Mouse (Mus musculus) stomach, postnatal 0 days (tissue): ENCODE measurements at regions not wholly inside any gene's neighbourhood (a gene's known extent, or its start where the extent isn't known, plus 50 kb on each side); places are given as distances from the start of the nearest gene placed in this dataset.

Experiments used
- ATAC-seq: fragments of 200-750 bp; cut with Nextera tagmentation; 2 replicates; pipeline ENCODE4 v1.8.0; 2017; ENCODE audit not compliant: low FRiP score, low TSS enrichment
- DNase-seq: peaks from one replicate; pipeline ENCODE4 v3.0.0-alpha.2; 2016; ENCODE audit warnings: low spot score
- H3K27ac ChIP-seq: fragments of 300-500 bp; sonication (generic); replicated peaks from 2 replicates; pipeline ENCODE4 v1.5.1; 2014; ENCODE audit warnings: mild to moderate bottlenecking, control low read depth
- H3K27me3 ChIP-seq: fragments of 300-500 bp; sonication (generic); 2 replicates; pipeline ENCODE4 v1.6.1; 2014; ENCODE audit warnings: low read length; ENCODE audit not compliant: control insufficient read depth, insufficient read depth
- H3K36me3 ChIP-seq: fragments of 300-500 bp; sonication (generic); 2 replicates; pipeline ENCODE4 v1.6.1; 2014; ENCODE audit warnings: low read length, mixed read lengths; ENCODE audit not compliant: control insufficient read depth, insufficient read depth
- H3K4me1 ChIP-seq: fragments of 300-500 bp; sonication (generic); replicated peaks from 2 replicates; pipeline ENCODE4 v1.6.1; 2014; ENCODE audit warnings: antibody characterized with exemption; ENCODE audit not compliant: control insufficient read depth, insufficient read depth
- H3K4me2 ChIP-seq: fragments of 300-500 bp; sonication (generic); replicated peaks from 2 replicates; pipeline ENCODE4 v1.6.1; 2014; ENCODE audit warnings: low read depth, mild to moderate bottlenecking, control low read depth, moderate library complexity
- H3K4me3 ChIP-seq: fragments of 300-500 bp; sonication (generic); 2 replicates; pipeline ENCODE4 v1.5.1; 2014; ENCODE audit warnings: low read depth, low read length, control low read depth
- H3K9ac ChIP-seq: fragments of 300-500 bp; sonication (generic); 2 replicates; pipeline ENCODE4 v1.6.1; 2014; ENCODE audit warnings: mild to moderate bottlenecking, low read length, control low read depth, mixed read lengths
- H3K9me3 ChIP-seq: fragments of 300-500 bp; sonication (generic); 2 replicates; pipeline ENCODE4 v1.6.1; 2016; ENCODE audit warnings: low read length; ENCODE audit not compliant: control insufficient read depth
- CTCF ChIP-seq: IDR thresholded peaks from 2 replicates; pipeline ENCODE4 v1.5.1; 2016; ENCODE audit warnings: antibody characterized with exemption, low read depth, mild to moderate bottlenecking, moderate library complexity
- EP300 ChIP-seq: optimal IDR thresholded peaks from 2 replicates; pipeline ENCODE3; 2016; ENCODE audit warnings: antibody characterized with exemption
- WGBS: fragments of 180-500 bp; shearing (Covaris S2); extraction: QIAGEN DNeasy Blood & Tissue Kit; methylation state at CpG from one replicate; pipeline ENCODE4 v1.1.7; 2014; 5-methylcytosine and 5-hydroxymethylcytosine counted together

DNA sequence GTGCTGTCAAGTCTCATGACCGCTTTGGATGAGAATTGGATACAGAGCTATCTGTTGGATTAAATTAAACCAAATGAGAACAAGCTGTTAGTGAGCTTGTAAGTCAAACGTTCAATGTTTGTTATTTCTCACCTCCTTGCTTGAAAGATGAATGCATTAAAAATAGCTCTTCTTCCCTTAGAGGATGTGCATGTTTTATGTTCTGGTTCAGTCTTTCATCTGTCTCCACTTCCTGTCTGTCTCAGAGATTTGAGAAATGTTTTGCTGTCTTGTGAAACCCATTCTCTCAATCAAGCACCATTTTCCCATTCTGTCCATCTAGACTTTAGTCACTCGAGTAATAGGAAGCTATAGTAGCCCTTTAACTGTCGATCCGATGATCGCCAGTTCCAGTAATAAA is 90.4 kb downstream of the Icos start:
- ATAC-seq (no peak), DNase-seq (no peak)
- H3K4me1 ChIP-seq, result no peaks in the 10 kb centered on the region
- TF ChIP-seq CTCF, result no peak
- no peak for TF ChIP-seq EP300
- H3K27me3 ChIP-seq, result no peaks in the 10 kb centered on the region
- no peak overlapping the region for H3K9ac ChIP-seq
- H3K9me3 ChIP-seq, result no peaks in the 10 kb centered on the region
- WGBS, result 75% methylated on average over 6 of the region's 6 CpGs
- H3K27ac ChIP-seq, result no peak overlapping the region
- no peaks in the 10 kb centered on the region for H3K36me3 ChIP-seq
- no peak overlapping the region for H3K4me3 ChIP-seq
- no peak overlapping the region for H3K4me2 ChIP-seq

DNA sequence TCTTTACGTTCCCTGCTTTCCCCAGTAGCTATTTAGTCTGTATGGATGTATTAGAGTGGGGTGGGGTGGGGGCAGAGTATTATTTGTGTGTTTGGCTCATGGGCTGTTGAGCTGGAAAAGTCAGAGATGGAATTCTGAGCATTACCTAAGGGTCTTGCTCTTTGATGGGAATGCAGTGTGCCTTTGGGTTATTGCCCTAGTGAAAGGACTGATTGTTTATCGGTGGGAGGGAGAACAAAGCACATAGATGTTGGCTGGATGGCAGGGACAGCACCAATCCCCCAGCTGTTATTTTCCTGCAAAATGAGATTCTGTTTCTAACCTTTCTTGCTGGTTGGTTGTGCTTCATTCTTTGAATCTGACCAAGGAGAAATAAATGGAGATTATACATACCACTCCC is 96.4 kb downstream of the Icos start:
- Histone ChIP-seq H3K27me3 (no peaks in the 10 kb centered on the region), H3K27ac (no peak overlapping the region), H3K4me2 (no peak overlapping the region), H3K9ac (no peak overlapping the region), H3K4me3 (no peak overlapping the region), H3K9me3 (no peaks in the 10 kb centered on the region), H3K4me1 (no peaks in the 10 kb centered on the region), H3K36me3 (no peaks in the 10 kb centered on the region)
- no peak for ATAC-seq
- TF ChIP-seq EP300, result no peak
- no peak for TF ChIP-seq CTCF
- DNase-seq, result no peak
- WGBS, result 73% methylated on average over 2 of the region's 2 CpGs

DNA sequence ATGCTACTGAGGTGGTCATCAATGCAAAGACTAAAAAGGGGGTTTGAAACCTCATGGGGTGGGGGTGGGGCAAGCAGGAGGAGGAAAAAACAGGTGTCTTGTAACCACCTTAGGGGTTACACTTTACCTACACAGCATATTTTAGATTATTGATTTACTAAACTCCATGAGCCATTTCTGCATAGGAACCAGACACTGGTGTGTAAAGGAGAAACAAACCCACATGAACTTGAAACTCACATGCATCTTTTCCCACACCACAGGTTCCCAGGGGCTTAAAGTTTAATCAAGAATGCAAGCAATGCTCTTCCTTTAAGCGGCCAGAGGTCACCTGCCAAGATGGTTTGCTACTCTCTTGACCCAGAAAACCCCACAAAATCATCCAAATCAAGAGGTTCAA is 97.6 kb downstream of the Icos start:
- no peak overlapping the region for H3K4me2 ChIP-seq
- H3K9ac ChIP-seq, result no peak overlapping the region
- WGBS, result 72% methylated on average over 1 of the region's 1 CpGs
- no peaks in the 10 kb centered on the region for H3K9me3 ChIP-seq
- no peaks in the 10 kb centered on the region for H3K36me3 ChIP-seq
- TF ChIP-seq CTCF (no peak), EP300 (no peak)
- no peaks in the 10 kb centered on the region for H3K4me1 ChIP-seq
- no peak overlapping the region for H3K4me3 ChIP-seq
- no peak overlapping the region for H3K27ac ChIP-seq
- DNase-seq, result no peak
- ATAC-seq, result no peak
- no peaks in the 10 kb centered on the region for H3K27me3 ChIP-seq

DNA sequence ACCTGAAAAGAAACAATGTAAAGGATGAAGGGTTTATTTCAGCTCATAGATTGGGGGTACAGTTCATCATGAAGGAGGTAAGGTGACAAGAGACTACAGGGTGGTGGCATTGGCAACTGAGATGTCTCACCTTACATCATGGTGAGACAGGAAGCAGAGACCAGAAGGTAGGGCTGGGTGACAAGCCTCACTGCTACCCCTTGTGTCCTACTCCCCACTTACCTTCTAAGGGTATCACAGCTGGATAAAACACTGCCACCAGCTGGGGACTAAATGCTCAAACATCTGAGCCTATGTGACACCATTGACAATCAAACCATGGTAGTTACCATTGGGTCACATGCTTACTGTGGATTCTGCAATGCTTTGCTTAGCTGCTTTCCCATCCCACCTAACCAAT is 107.0 kb downstream of the Icos start:
- TF ChIP-seq CTCF (no peak), EP300 (no peak)

DNA sequence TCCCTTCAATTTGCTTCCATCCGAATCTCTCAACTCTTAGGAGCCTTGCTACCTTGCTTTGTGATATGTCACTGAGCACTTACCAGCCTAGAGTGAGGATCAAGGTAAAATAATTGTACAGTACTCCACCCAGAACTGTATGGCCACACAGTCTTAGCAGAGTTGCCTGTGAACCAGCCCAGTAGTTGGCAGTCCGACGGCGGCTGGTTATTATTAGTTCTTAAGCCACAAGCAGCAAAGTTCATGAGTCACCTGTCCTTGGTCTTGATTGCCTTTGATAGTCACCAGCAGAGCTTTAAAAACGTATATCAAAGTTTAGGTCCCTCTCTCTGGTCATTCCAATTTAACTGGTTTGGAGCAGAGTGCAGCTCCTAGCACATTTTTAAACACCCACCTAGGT is 109.1 kb downstream of the Icos start:
- Histone ChIP-seq H3K4me1 (no peaks in the 10 kb centered on the region), H3K4me3 (no peak overlapping the region), H3K9me3 (no peaks in the 10 kb centered on the region), H3K36me3 (no peaks in the 10 kb centered on the region), H3K9ac (no peak overlapping the region), H3K27me3 (no peaks in the 10 kb centered on the region), H3K4me2 (no peak overlapping the region), H3K27ac (no peak overlapping the region)
- TF ChIP-seq EP300 (no peak), CTCF (no peak)
- DNase-seq, result no peak
- 83% methylated on average over 5 of the region's 5 CpGs for WGBS
- ATAC-seq, result no peak

More for the DNA sequence above, 107.0 kb downstream of the Icos start:
- Histone ChIP-seq H3K27me3 (no peaks in the 10 kb centered on the region), H3K4me3 (no peak overlapping the region), H3K9ac (no peak overlapping the region), H3K9me3 (no peaks in the 10 kb centered on the region), H3K4me1 (no peaks in the 10 kb centered on the region), H3K36me3 (no peaks in the 10 kb centered on the region), H3K27ac (no peak overlapping the region), H3K4me2 (no peak overlapping the region)
- DNase-seq, result no peak
- ATAC-seq, result no peak

DNA sequence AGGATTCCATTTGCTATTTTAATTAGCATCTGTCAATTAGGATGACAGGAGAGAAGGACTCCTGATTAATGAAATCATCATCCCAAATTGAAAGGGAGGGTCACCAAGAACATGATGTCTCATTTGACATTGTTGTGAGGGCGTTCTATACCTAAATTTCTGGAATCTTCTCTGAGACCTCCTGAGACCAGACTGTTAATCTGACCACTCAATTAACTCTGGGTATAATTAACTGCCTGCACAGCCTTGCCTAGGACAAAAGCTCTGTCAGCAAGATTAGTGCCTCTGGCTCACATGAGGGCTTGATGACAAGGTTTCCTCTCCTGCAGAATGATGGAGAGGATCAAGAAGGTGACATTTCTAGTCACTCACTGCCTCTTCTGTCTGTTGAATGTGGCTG is 113.1 kb downstream of the Icos start:
- ATAC-seq (no peak), DNase-seq (no peak)
- WGBS, result 87% methylated on average over 1 of the region's 1 CpGs
- H3K9ac ChIP-seq, result no peak overlapping the region
- H3K27me3 ChIP-seq, result no peaks in the 10 kb centered on the region
- no peak overlapping the region for H3K4me2 ChIP-seq
- TF ChIP-seq EP300 (no peak), CTCF (no peak)
- H3K9me3 ChIP-seq, result no peaks in the 10 kb centered on the region
- H3K27ac ChIP-seq, result no peak overlapping the region
- no peak overlapping the region for H3K4me3 ChIP-seq
- no peaks in the 10 kb centered on the region for H3K36me3 ChIP-seq
- H3K4me1 ChIP-seq, result no peaks in the 10 kb centered on the region
